Mouse (Mus musculus) T-cell, adult 66 days (primary cell): ENCODE data around the gene Cym. TPM values are rescaled to one million over a fixed set of nuclear protein-coding genes. Genes with fewer than 3 reads are reported as not detected.

Experiments used
- total RNA-seq, 2 experiments: library from RNA; stranded (reverse); gene quantifications; 3 replicates in 1 of 2; 4 replicates in 1 of 2; pipeline ENCODE4 v1.2.4; 2023

The Cym gene
- not detected for total RNA-seq

GRCm38 (mm10) chr3:107221608-107222007, at the start of gene Cym:
TSS of gene Cym (minus strand) at chr3:107221732.

GRCm38 (mm10) chr3:107239607-107240006, 18.1 kb upstream of the Cym start, which contains the start of gene Prok1:
TSS of gene Prok1 (minus strand) at chr3:107239707.

DNA sequence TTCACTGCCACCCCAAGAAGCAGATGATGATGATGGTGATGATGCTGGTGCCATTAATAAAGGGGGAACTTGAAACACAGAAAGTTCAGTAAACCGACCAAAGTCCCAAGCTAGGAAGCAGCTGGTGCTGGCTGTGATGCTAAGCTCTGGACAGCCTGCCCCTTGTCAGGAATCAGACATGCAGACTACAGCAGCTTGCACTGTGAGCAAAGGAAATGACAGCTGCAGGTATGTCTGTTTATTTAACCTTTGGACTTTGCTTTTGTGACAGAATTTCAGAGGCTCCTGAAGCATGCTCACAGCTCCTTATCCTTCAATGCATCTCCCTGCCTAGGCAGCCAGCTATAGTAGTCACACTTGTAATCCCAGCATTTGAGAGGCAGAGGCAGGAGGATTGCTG, 9.0 kb upstream of the Cym start, which contains the start of gene A630076J17Rik:
Gene A630076J17Rik (plus strand): TSS at position 88 of the 400 bp plus-strand sequence.

DNA sequence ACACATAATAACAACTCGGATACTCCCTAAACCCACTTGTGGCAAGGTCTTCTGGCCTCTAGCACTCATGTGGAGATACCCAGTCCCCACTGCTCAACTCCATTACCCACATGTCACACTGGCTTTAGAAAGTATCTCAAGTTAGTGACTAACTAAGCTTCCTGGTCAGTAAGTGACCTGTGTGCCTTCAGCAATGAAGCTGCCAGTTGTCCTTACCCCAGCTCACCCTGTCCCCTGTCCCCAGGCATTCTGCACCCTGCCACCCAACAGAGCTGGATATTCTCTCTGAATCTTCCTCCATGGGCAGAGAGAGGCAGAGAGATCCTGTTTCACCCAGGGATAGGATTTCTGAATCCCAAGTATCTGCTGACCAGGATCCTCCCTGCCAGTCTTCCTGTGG, 38.8 kb downstream of the Cym start, which contains the start of gene Kcna10:
Gene Kcna10 (plus strand): TSS at position 301 of the 400 bp plus-strand sequence.

Other genes with a start within 250 kb of the Cym start
- gene Kcna3, start 185.6 kb downstream of the Cym start, total RNA-seq = 10 to 100 TPM; 67.8 to 74.6 TPM
- gene Kcna2, start 120.6 kb downstream of the Cym start, total RNA-seq = 1 to 10 TPM; 5.9 to 6.7 TPM
- gene Kcna10, start 38.7 kb downstream of the Cym start, total RNA-seq = not detected
- not detected for gene A630076J17Rik, start 8.9 kb upstream of the Cym start, total RNA-seq
- not detected for gene Prok1, start 18.0 kb upstream of the Cym start, total RNA-seq
- 10 to 100 TPM; 45.2 to 49.5 TPM for gene Lamtor5, start 57.1 kb upstream of the Cym start, total RNA-seq
- 1 to 10 TPM in 1 of 2 experiments, under 1 TPM in 1; 0.83 to 1.5 TPM for gene Slc16a4, start 69.5 kb upstream of the Cym start, total RNA-seq
- gene Rbm15, start 111.9 kb upstream of the Cym start, total RNA-seq = 10 to 100 TPM; 53.3 TPM
- not detected for gene Kcnc4, start 237.8 kb upstream of the Cym start, total RNA-seq